Mouse (Mus musculus) kidney, adult 2 months (tissue): ENCODE data around the gene Wdfy1. TPM values are rescaled to one million over a fixed set of nuclear protein-coding genes. Genes with fewer than 3 reads are reported as not detected.

Experiments
- DNase-seq: peaks from one replicate; pipeline ENCODE4 v3.0.0; 2021
- H3K27ac ChIP-seq: fragments of 200-500 bp; 2 replicates; pipeline ENCODE4 v1.5.1; 2012; ENCODE audit warnings: low read depth, low read length, control low read depth, inconsistent platforms; ENCODE audit not compliant: insufficient read depth
- H3K27me3 ChIP-seq: fragments of 200-500 bp; replicated peaks from 2 replicates; pipeline ENCODE4 v1.6.1; 2012; ENCODE audit warnings: mild to moderate bottlenecking, moderate library complexity, low read length, inconsistent platforms; ENCODE audit not compliant: control insufficient read depth, insufficient read depth
- H3K36me3 ChIP-seq: fragments of 200-500 bp; 2 replicates; pipeline ENCODE4 v1.6.1; 2012; ENCODE audit warnings: mild to moderate bottlenecking, moderate library complexity, low read length, inconsistent platforms; ENCODE audit not compliant: control insufficient read depth, insufficient read depth
- H3K4me1 ChIP-seq: fragments of 200-500 bp; 2 replicates; pipeline ENCODE4 v1.6.1; 2011; ENCODE audit warnings: low read length; ENCODE audit not compliant: control insufficient read depth, insufficient read depth
- H3K4me3 ChIP-seq: fragments of 200-500 bp; 2 replicates; pipeline ENCODE4 v1.5.1; 2011; ENCODE audit warnings: mild to moderate bottlenecking, low read depth, low read length, control low read depth; ENCODE audit not compliant: insufficient read depth
- CTCF ChIP-seq: fragments of 200-500 bp; conservative IDR thresholded peaks from 2 replicates; pipeline ENCODE4 v1.5.1; 2011; ENCODE audit warnings: low read depth, mild to moderate bottlenecking, control low read depth, low read length, moderate library complexity, mixed read lengths; ENCODE audit not compliant: insufficient read depth, insufficient read length
- POLR2A ChIP-seq: fragments of 200-500 bp; IDR thresholded peaks from one replicate; pipeline ENCODE4 v1.6.1; 2011; ENCODE audit warnings: low read depth, low read length, control low read depth
- whole genome bisulfite sequencing: fragments of 180-500 bp; shearing (Covaris S2); methylation state at CpG from one replicate; pipeline ENCODE4 v1.1.7; 2018; 5-methylcytosine and 5-hydroxymethylcytosine counted together
- polyA plus RNA-seq: library from polyadenylated mRNA; depleted of rRNA; stranded (reverse); fragments of >200 nt; gene quantifications from 2 replicates; pipeline ENCODE4 v1.2.3, GENCODE M21; 2012

The Wdfy1 gene
- polyA plus RNA-seq, 1 experiment, result 46.4 TPM

- Histone ChIP-seq H3K27ac (no peak overlapping the region), H3K27me3 (no peaks in the 10 kb centered on the region), H3K4me1 (peaks cover 17% of the 10 kb centered on the region), H3K4me3 (no peak overlapping the region), H3K36me3 (no peaks in the 10 kb centered on the region; the same call in 1 of the 2 replicates)
- no peak for DNase-seq
- whole genome bisulfite sequencing, result 64% methylated on average over 4 of the region's 4 CpGs
- TF ChIP-seq POLR2A (no peak), CTCF (no peak)
Observed at GRCm38 (mm10) chr1:79741002-79741401, 34.9 kb downstream of the Wdfy1 start.

- WGBS, result 97% methylated on average over 2 of the region's 2 CpGs
- DNase-seq, result no peak
Observed at GRCm38 (mm10) chr1:79739726-79740125, 36.2 kb downstream of the Wdfy1 start.

GRCm38 (mm10) chr1:79736408-79736807 is 39.5 kb downstream of the Wdfy1 start:
- no peak for DNase-seq
- no peak for TF ChIP-seq CTCF
- TF ChIP-seq POLR2A, result no peak
- Histone ChIP-seq H3K36me3 (no peaks in the 10 kb centered on the region; the same call in 1 of the 2 replicates), H3K27me3 (no peaks in the 10 kb centered on the region), H3K27ac (no peak overlapping the region), H3K4me3 (no peak overlapping the region), H3K4me1 (no peaks in the 10 kb centered on the region)
- 94% methylated on average over 3 of the region's 3 CpGs for WGBS

More at GRCm38 (mm10) chr1:79739726-79740125, 36.2 kb downstream of the Wdfy1 start:
- Histone ChIP-seq H3K27me3 (no peaks in the 10 kb centered on the region), H3K4me1 (peaks cover 14% of the 10 kb centered on the region), H3K27ac (no peak overlapping the region), H3K36me3 (no peaks in the 10 kb centered on the region; the same call in 1 of the 2 replicates), H3K4me3 (no peak overlapping the region)
- TF ChIP-seq POLR2A (no peak), CTCF (no peak)

- 86% methylated on average over 5 of the region's 5 CpGs for WGBS
Observed at GRCm38 (mm10) chr1:79734794-79735193, 41.1 kb downstream of the Wdfy1 start.

GRCm38 (mm10) chr1:79714152-79714923 is 61.6 kb downstream of the Wdfy1 start:
- peak overlapping the region; percentile 74 for H3K27ac ChIP-seq
- 58% methylated on average over 13 of the region's 13 CpGs for WGBS
- DNase-seq, result peak; percentile 87
- no peak overlapping the region for H3K4me3 ChIP-seq
- H3K4me1 ChIP-seq, result peaks cover 20% of the 10 kb centered on the region
- TF ChIP-seq POLR2A, result no peak
- no peak for TF ChIP-seq CTCF
- H3K27me3 ChIP-seq, result no peaks in the 10 kb centered on the region
- no peaks in the 10 kb centered on the region; the same call in 1 of the 2 replicates for H3K36me3 ChIP-seq

More at GRCm38 (mm10) chr1:79734794-79735193, 41.1 kb downstream of the Wdfy1 start:
- Histone ChIP-seq H3K4me1 (no peaks in the 10 kb centered on the region; the same call in 1 of the 2 replicates), H3K27me3 (no peaks in the 10 kb centered on the region), H3K4me3 (no peak overlapping the region), H3K36me3 (no peaks in the 10 kb centered on the region; the same call in 1 of the 2 replicates), H3K27ac (no peak overlapping the region)
- TF ChIP-seq POLR2A, result no peak
- no peak for TF ChIP-seq CTCF
- DNase-seq, result no peak

DNA sequence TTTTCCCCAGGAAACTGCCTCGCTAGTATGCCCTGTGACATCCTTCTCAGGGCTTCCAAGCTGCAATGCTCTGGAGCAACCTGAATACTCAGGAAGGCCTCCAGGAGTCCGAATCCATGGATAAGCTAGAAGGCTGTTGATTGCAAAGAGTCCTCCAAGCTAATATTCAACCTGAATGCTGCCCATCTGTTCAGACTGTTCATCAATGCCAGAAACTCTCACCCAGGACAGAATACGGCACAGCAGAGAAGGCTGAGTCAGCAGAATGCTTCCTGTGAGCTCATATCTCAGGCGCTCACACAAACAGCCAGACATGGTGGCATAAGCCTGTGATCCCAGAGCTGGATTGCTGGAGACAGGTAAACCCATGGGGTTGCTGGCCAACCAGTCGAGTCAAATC is 62.9 kb downstream of the Wdfy1 start:
- no peaks in the 10 kb centered on the region for H3K27me3 ChIP-seq
- DNase-seq, result peak; percentile 83
- peaks cover 20% of the 10 kb centered on the region for H3K4me1 ChIP-seq
- H3K36me3 ChIP-seq, result peaks cover 2% of the 10 kb centered on the region; the same call in 1 of the 2 replicates
- TF ChIP-seq CTCF, result no peak
- no peak for TF ChIP-seq POLR2A
- H3K27ac ChIP-seq, result peak overlapping the region; percentile 58
- 68% methylated on average over 5 of the region's 5 CpGs for WGBS
- no peak overlapping the region for H3K4me3 ChIP-seq
